Mouse (Mus musculus): ENCODE results near the gene Adamts17. TPM values are rescaled to one million over a fixed set of nuclear protein-coding genes. Genes with fewer than 3 reads are reported as not detected.
A peak's percentile ranks its signal among the peaks of the same experiment; 100 is the strongest.

Gene Adamts17
- polyA plus RNA-seq, 1 experiment from 2014 or later = 0.06 TPM

DNA sequence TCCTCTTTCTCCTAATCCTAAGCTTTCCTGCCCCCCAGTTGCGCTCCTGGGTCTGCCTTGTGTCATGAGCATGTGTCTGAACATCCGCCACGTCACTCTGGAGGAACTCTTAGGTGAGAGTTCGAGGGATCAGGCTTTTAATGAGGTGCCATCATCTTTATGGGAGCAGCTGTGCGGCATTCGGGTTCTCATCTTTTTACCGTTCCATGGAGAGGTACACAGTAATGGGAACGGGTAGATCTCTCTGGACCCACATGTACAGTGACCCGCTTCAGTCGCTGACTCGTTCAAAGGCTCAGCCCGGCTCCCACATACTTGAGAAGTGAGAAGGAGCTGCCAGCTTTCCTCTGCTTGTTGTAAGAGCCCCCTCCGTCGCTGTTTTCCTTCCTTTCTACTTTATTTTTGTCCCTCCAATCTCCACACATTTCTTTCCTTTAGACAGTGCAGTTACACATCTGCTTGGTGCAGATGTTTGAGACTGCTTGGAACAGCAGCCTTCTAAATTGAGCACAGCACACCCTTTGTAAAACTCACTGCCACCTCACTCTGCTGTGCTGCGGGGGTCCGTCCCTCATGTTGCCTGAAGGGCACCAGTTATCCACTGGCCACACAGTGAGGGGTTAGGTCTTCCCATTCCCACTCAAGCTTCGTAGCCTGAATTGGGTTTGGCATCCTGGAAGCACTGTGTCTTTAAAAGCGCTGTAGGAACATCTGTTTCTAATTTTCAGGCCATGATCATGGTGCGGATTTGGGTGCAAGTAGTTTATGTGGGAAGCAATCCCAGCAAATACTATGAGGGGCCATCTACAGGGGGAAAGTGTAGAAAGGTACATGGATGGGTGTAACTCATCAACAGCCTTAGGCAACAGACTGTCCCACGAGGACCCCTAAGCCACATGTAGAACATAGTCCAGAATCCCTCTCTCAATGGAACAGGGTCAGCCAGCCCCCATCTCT lies 186.9 kb downstream of the Adamts17 start:
- no peak for ATAC-seq (ENCODE audit: low read depth)
- Histone ChIP-seq H3K4me3 (ENCODE audit: low read depth, low read length) (no peak overlapping the region), H3K36me3 (ENCODE audit: control insufficient read depth, insufficient read depth) (no peaks in the 10 kb centered on the region), H3K9ac (ENCODE audit: low read depth, low read length) (no peak overlapping the region), H3K4me2 (ENCODE audit: low read depth, low read length) (no peak overlapping the region), H3K27me3 (ENCODE audit: control insufficient read depth, insufficient read depth, low read depth, low read length) (no peaks in the 10 kb centered on the region), H3K27ac (ENCODE audit: low read length) (no peak overlapping the region), H3K4me1 (ENCODE audit: control insufficient read depth, low read depth, low read length) (no peaks in the 10 kb centered on the region), H3K9me3 (replicated peaks; ENCODE audit: control insufficient read depth, low read length) (no peaks in the 10 kb centered on the region)
- WGBS (ENCODE audit: insufficient replicate concordance) = 64% methylated on average over 20 of the region's 20 CpGs

GRCm38 (mm10) chr7:67027216-67027615 lies 187.7 kb downstream of the Adamts17 start:
- WGBS (ENCODE audit: insufficient replicate concordance) = 67% methylated on average over 8 of the region's 8 CpGs
- Histone ChIP-seq H3K4me1 (ENCODE audit: control insufficient read depth, low read depth, low read length) (no peaks in the 10 kb centered on the region), H3K4me3 (ENCODE audit: low read depth, low read length) (no peak overlapping the region), H3K36me3 (ENCODE audit: control insufficient read depth, insufficient read depth) (no peaks in the 10 kb centered on the region), H3K9me3 (replicated peaks; ENCODE audit: control insufficient read depth, low read length) (no peaks in the 10 kb centered on the region), H3K27ac (ENCODE audit: low read length) (no peak overlapping the region), H3K9ac (ENCODE audit: low read depth, low read length) (no peak overlapping the region), H3K27me3 (ENCODE audit: control insufficient read depth, insufficient read depth, low read depth, low read length) (no peaks in the 10 kb centered on the region), H3K4me2 (ENCODE audit: low read depth, low read length) (no peak overlapping the region)
- ATAC-seq (ENCODE audit: low read depth) = no peak

DNA sequence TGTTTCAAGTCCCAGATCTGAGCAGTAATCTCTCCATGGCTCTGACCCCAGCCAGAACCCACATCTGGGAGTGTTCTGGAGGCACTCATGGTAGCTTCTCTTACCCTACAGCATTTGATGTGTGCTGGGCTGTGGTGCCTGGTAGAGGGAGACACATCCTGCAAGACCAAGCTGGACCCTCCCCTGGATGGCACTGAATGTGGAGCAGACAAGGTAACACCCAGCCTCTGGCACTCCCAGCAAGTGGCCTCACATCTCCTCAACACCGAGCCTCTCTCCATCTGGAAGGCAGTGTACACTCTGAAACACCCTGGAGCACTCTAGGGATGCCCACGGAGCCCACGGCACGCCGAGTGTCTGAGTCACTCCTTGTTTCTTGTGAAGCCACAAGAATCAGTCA lies 188.2 kb downstream of the Adamts17 start:
- Histone ChIP-seq H3K27me3 (ENCODE audit: control insufficient read depth, insufficient read depth, low read depth, low read length) (no peaks in the 10 kb centered on the region), H3K9ac (ENCODE audit: low read depth, low read length) (no peak overlapping the region), H3K27ac (ENCODE audit: low read length) (no peak overlapping the region), H3K4me3 (ENCODE audit: low read depth, low read length) (no peak overlapping the region), H3K36me3 (ENCODE audit: control insufficient read depth, insufficient read depth) (no peaks in the 10 kb centered on the region), H3K4me2 (ENCODE audit: low read depth, low read length) (no peak overlapping the region), H3K9me3 (replicated peaks; ENCODE audit: control insufficient read depth, low read length) (no peaks in the 10 kb centered on the region), H3K4me1 (ENCODE audit: control insufficient read depth, low read depth, low read length) (no peaks in the 10 kb centered on the region)
- ATAC-seq (ENCODE audit: low read depth) = no peak
- 88% methylated on average over 5 of the region's 5 CpGs for WGBS (ENCODE audit: insufficient replicate concordance)

DNA sequence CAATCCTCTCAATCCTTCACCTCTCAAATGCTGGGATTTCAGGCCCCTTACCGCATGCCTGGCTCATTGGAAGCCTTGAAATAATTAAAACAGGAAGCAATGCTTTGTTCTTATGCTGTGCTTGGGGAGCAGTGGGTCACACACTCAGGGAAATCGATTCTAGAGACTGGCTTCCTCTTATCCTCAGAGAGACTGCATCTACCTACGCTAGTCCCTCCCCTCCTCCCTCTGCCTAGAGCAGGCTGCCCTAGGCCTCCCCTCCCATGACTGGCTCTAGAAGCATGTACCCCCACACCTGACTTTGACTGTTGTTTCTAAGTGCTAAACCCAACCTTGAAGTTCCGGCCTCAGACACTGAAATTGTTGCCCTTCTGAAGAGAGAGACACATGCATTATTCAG lies 189.4 kb downstream of the Adamts17 start:
- Histone ChIP-seq H3K9me3 (replicated peaks; ENCODE audit: control insufficient read depth, low read length) (no peaks in the 10 kb centered on the region), H3K4me3 (ENCODE audit: low read depth, low read length) (no peak overlapping the region), H3K36me3 (ENCODE audit: control insufficient read depth, insufficient read depth) (no peaks in the 10 kb centered on the region), H3K27me3 (ENCODE audit: control insufficient read depth, insufficient read depth, low read depth, low read length) (no peaks in the 10 kb centered on the region), H3K27ac (ENCODE audit: low read length) (no peak overlapping the region), H3K9ac (ENCODE audit: low read depth, low read length) (no peak overlapping the region), H3K4me1 (ENCODE audit: control insufficient read depth, low read depth, low read length) (no peaks in the 10 kb centered on the region), H3K4me2 (ENCODE audit: low read depth, low read length) (no peak overlapping the region)
- no peak for ATAC-seq (ENCODE audit: low read depth)
- 47% methylated on average over 4 of the region's 4 CpGs for WGBS (ENCODE audit: insufficient replicate concordance)

GRCm38 (mm10) chr7:67029481-67029880 lies 189.9 kb downstream of the Adamts17 start:
- no peak overlapping the region for H3K27ac ChIP-seq (ENCODE audit: low read length)
- no peaks in the 10 kb centered on the region for H3K36me3 ChIP-seq (ENCODE audit: control insufficient read depth, insufficient read depth)
- no peak overlapping the region for H3K4me2 ChIP-seq (ENCODE audit: low read depth, low read length)
- WGBS (ENCODE audit: insufficient replicate concordance) = 81% methylated on average over 14 of the region's 14 CpGs
- no peaks in the 10 kb centered on the region for H3K9me3 ChIP-seq (replicated peaks; ENCODE audit: control insufficient read depth, low read length)
- no peaks in the 10 kb centered on the region for H3K27me3 ChIP-seq (ENCODE audit: control insufficient read depth, insufficient read depth, low read depth, low read length)
- no peak overlapping the region for H3K9ac ChIP-seq (ENCODE audit: low read depth, low read length)
- no peak overlapping the region for H3K4me3 ChIP-seq (ENCODE audit: low read depth, low read length)
- no peak for ATAC-seq (ENCODE audit: low read depth)
- H3K4me1 ChIP-seq (ENCODE audit: control insufficient read depth, low read depth, low read length) = no peaks in the 10 kb centered on the region

- no peaks in the 10 kb centered on the region for H3K36me3 ChIP-seq (ENCODE audit: control insufficient read depth, insufficient read depth)
- 21% methylated on average over 2 of the region's 2 CpGs for WGBS (ENCODE audit: insufficient replicate concordance)
- no peaks in the 10 kb centered on the region for H3K27me3 ChIP-seq (ENCODE audit: control insufficient read depth, insufficient read depth, low read depth, low read length)
- H3K4me1 ChIP-seq (ENCODE audit: control insufficient read depth, low read depth, low read length) = no peaks in the 10 kb centered on the region
- H3K27ac ChIP-seq (ENCODE audit: low read length) = no peak overlapping the region
- H3K9ac ChIP-seq (ENCODE audit: low read depth, low read length) = no peak overlapping the region
- H3K9me3 ChIP-seq (replicated peaks; ENCODE audit: control insufficient read depth, low read length) = no peaks in the 10 kb centered on the region
- ATAC-seq (ENCODE audit: low read depth) = peak; percentile 70
- H3K4me2 ChIP-seq (ENCODE audit: low read depth, low read length) = no peak overlapping the region
- H3K4me3 ChIP-seq (ENCODE audit: low read depth, low read length) = no peak overlapping the region
Measured at GRCm38 (mm10) chr7:67031284-67031683, 191.7 kb downstream of the Adamts17 start.

GRCm38 (mm10) chr7:67032616-67033015 lies 193.1 kb downstream of the Adamts17 start:
- no peak overlapping the region for H3K4me3 ChIP-seq (ENCODE audit: low read depth, low read length)
- no peak for ATAC-seq (ENCODE audit: low read depth)
- H3K9ac ChIP-seq (ENCODE audit: low read depth, low read length) = no peak overlapping the region
- H3K9me3 ChIP-seq (replicated peaks; ENCODE audit: control insufficient read depth, low read length) = no peaks in the 10 kb centered on the region
- H3K4me2 ChIP-seq (ENCODE audit: low read depth, low read length) = no peak overlapping the region
- no peaks in the 10 kb centered on the region for H3K27me3 ChIP-seq (ENCODE audit: control insufficient read depth, insufficient read depth, low read depth, low read length)
- no peaks in the 10 kb centered on the region for H3K4me1 ChIP-seq (ENCODE audit: control insufficient read depth, low read depth, low read length)
- H3K27ac ChIP-seq (ENCODE audit: low read length) = no peak overlapping the region
- no peaks in the 10 kb centered on the region for H3K36me3 ChIP-seq (ENCODE audit: control insufficient read depth, insufficient read depth)

DNA sequence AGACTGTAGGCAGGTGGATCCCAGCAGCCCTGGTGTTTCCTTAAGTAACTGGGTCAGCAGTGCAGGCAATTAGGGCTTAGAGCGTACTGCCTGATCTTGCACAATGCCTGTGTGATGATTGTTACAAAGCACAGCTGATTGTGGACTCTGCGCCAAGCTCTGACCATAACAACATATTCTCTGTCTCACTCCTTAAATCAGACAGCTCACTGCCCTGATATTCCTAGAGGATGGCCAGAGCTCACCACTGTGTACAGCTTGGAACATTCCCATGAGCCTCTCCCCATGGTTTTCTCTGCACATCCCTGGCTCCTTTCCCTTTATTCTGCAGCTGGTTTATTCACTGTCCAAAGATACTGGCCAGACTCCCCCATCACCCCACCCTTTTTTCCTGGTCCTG lies 194.8 kb downstream of the Adamts17 start:
- H3K4me3 ChIP-seq (ENCODE audit: low read depth, low read length) = no peak overlapping the region
- ATAC-seq (ENCODE audit: low read depth) = no peak
- H3K4me1 ChIP-seq (ENCODE audit: control insufficient read depth, low read depth, low read length) = no peaks in the 10 kb centered on the region
- no peaks in the 10 kb centered on the region for H3K36me3 ChIP-seq (ENCODE audit: control insufficient read depth, insufficient read depth)
- no peak overlapping the region for H3K27ac ChIP-seq (ENCODE audit: low read length)
- WGBS (ENCODE audit: insufficient replicate concordance) = 71% methylated on average over 2 of the region's 2 CpGs
- H3K4me2 ChIP-seq (ENCODE audit: low read depth, low read length) = no peak overlapping the region
- no peaks in the 10 kb centered on the region for H3K9me3 ChIP-seq (replicated peaks; ENCODE audit: control insufficient read depth, low read length)
- no peak overlapping the region for H3K9ac ChIP-seq (ENCODE audit: low read depth, low read length)
- H3K27me3 ChIP-seq (ENCODE audit: control insufficient read depth, insufficient read depth, low read depth, low read length) = no peaks in the 10 kb centered on the region

GRCm38 (mm10) chr7:67035246-67035645 lies 195.7 kb downstream of the Adamts17 start:
- Histone ChIP-seq H3K4me3 (ENCODE audit: low read depth, low read length) (no peak overlapping the region), H3K36me3 (ENCODE audit: control insufficient read depth, insufficient read depth) (no peaks in the 10 kb centered on the region), H3K9ac (ENCODE audit: low read depth, low read length) (no peak overlapping the region), H3K9me3 (replicated peaks; ENCODE audit: control insufficient read depth, low read length) (no peaks in the 10 kb centered on the region), H3K27ac (ENCODE audit: low read length) (no peak overlapping the region), H3K4me2 (ENCODE audit: low read depth, low read length) (no peak overlapping the region), H3K4me1 (ENCODE audit: control insufficient read depth, low read depth, low read length) (no peaks in the 10 kb centered on the region), H3K27me3 (ENCODE audit: control insufficient read depth, insufficient read depth, low read depth, low read length) (no peaks in the 10 kb centered on the region)
- no peak for ATAC-seq (ENCODE audit: low read depth)
- WGBS (ENCODE audit: insufficient replicate concordance) = 40% methylated on average over 10 of the region's 10 CpGs
